8 mouse cellular contexts compared by ENCODE assay signal in the genomic region with DNA sequence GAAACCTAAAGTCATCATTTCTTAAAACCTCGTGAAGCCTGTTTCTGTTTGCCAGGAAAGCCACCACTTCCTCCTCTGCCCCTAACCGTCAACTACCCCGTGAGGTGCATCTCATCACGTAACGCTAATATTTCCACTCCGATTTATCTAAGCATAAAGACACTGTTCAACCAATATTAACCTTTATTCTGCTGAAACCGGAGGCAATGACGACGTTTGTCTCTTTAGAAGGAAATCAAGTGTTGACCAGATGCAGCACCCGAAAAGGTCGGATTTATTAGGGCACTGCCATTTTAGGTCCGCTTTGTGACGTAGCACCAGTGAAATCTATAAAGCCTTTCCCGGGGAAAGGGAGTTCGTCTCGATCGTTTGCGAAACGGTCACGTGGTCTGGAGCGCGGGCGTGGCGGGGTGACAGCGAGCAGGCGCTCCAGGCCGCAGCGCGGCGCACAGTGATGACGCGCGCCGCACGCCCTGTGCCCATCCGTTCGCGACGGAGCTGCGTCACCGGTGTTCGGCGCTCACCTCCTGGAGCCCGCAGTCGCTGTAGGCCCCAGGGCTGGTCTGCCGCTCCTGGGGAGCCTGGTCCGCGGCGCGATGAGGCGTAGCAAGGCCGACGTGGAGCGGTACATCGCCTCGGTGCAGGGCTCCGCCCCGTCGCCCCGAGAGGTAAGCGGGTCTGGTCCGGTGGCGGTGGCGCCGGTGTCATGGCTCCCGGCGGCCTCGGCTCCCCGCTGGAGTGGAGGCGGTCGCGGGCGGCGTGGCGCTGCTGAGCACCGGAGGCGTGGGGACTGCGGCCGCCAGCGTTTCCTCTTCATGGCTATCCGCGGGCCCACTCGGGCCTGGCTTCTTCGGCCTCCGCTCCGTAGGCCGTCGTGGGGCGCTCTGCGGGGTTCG. TPM values are rescaled to one million over a fixed set of nuclear protein-coding genes. Genes with fewer than 3 reads are reported as not detected.
A peak's percentile ranks its signal among the peaks of the same experiment; 100 is the strongest.
DNase-seq lines count a peak whose midpoint lies in the region; ATAC-seq and TF ChIP-seq lines count a peak whose summit lies in the region.

A gene (plus strand): TSS at position 537 of the 896 bp plus-strand sequence.

- no peak for TF ChIP-seq CTCF in cortical plate, adult 2 months (IDR thresholded peaks at IDR 0.05; ENCODE audit: extremely low read depth, insufficient read depth, low read length)

- TF ChIP-seq POLR2A in cortical plate, adult 2 months (IDR thresholded peaks at IDR 0.05; ENCODE audit: extremely low read depth, insufficient read depth, low read length), result peak; percentile 82

- no peaks in the 10 kb centered on the region; the same call in 1 of the 2 replicates for H3K4me1 ChIP-seq in cortical plate, adult 2 months (ENCODE audit: control insufficient read depth, insufficient read depth, low read length)
- H3K4me1 ChIP-seq in megakaryocyte, embryonic 14.5 days, result peaks cover 28% of the 10 kb centered on the region

- peak within 1 kb of the TSS; percentile 49 for H3K4me3 ChIP-seq in cortical plate, adult 2 months (ENCODE audit: insufficient read depth, low read length)
- peak within 1 kb of the TSS; percentile 94 for H3K4me3 ChIP-seq in megakaryocyte, embryonic 14.5 days (replicated peaks)

- peak; percentile 80 for ATAC-seq in activated CD4-positive, CD25-positive, alpha-beta regulatory T cell, adult 4 months

- peaks cover 2% of the 10 kb centered on the region for H3K36me3 ChIP-seq in megakaryocyte, embryonic 14.5 days (replicated peaks; ENCODE audit: low read length)

- H3K27ac ChIP-seq in cortical plate, adult 2 months (ENCODE audit: insufficient read depth, low read length), result peak within 1 kb of the TSS; percentile 92

- H3K27me3 ChIP-seq in megakaryocyte, embryonic 14.5 days (replicated peaks), result no peaks in the 10 kb centered on the region

- peak; percentile 96 to 97 for DNase-seq in gastrocnemius, adult 8-10 months (ENCODE audit: low spot score in 2 of 2)
- peak; percentile 96 for DNase-seq in hindlimb bud, embryonic 11.5 days (ENCODE audit: extremely low spot score, low read depth, low spot score)
- peak; percentile 98 to 99 for DNase-seq in left cerebral cortex, adult 8-10 months (ENCODE audit: low spot score in 2 of 2)
- peak; percentile 99 for DNase-seq in right cerebral cortex, postnatal 10 days (ENCODE audit: low spot score in 2 of 2)
- DNase-seq in urinary bladder, postnatal 25 days (ENCODE audit: low spot score), result peak; percentile 95

- no peaks in the 10 kb centered on the region for H3K9me3 ChIP-seq in megakaryocyte, embryonic 14.5 days

RNA-seq across cellular contexts. Expression of the gene that starts here (rescaled TPM):
- 10 to 100 TPM; 20.7 to 23.2 TPM for polyA plus RNA-seq in activated CD4-positive, CD25-positive, alpha-beta regulatory T cell, adult 4 months (2017; shearing (Covaris generic))
- 18.1 TPM in 2 replicates for polyA plus RNA-seq in cortical plate, adult 2 months (2012; rRNA removed)
- total RNA-seq in gastrocnemius, adult 8-10 months (2022), result 10 to 100 TPM; 46.3 to 53.8 (median 47.4) TPM
- total RNA-seq in left cerebral cortex, adult 8-10 months (2022), result 10 to 100 TPM; 78.0 to 92.2 (median 85.1) TPM
- 0.51 TPM in 1 of 2 replicates, not detected in the other for polyA plus RNA-seq in megakaryocyte, embryonic 14.5 days (2012; ENCODE audit: insufficient read depth, low replicate concordance)

Comparison
In these comparisons a context has a peak if more than half of its experiments do, and no peak if none do; other contexts are left out.
1. Peak in every context shown above with its lines: DNase-seq, ATAC-seq, H3K4me3 ChIP-seq and H3K27ac ChIP-seq.
2. RNA of the gene that starts here (polyA plus RNA-seq): 20.7 to 23.2 TPM in activated CD4-positive, CD25-positive, alpha-beta regulatory T cell, adult 4 months and 18.1 TPM in cortical plate, adult 2 months; 0.51 TPM in megakaryocyte, embryonic 14.5 days; every median in the first group is over 10 times any median in the second.